Comparison of ENCODE assay signal across 8 mouse cellular contexts in the genomic region with DNA sequence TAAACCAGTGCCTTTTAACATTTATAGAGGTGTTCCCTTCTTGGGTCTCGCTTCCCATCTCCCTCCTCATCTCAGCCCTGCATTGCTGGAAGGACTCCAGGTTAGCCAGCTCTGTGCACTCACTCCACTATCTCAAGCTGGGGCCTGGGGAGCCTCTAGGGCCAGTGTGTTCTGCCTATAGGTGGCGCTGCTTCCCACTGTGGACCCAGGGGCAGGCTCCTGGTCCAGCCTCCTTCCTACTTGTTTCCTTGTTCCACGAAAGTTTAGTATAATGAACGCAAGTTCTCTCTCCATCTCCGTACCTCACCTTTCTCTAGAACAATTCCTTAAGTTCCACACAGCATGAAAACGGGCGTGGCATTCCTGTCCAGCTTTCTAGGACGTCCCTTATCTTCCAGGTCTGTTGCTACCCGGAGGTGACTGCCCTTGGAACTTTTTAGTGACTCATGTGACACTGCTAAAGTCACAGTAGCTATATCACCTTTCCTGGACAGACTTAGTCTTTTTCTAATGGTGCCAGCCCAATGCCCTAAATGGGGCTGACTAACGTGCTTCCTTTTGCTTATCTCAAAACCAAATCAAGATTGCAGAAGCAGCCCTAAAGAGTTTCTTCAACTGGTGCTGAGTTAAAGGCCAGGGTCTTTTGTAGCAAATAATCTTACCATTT. TPM values are rescaled to one million over a fixed set of nuclear protein-coding genes. Genes with fewer than 3 reads are reported as not detected.
DNase-seq lines count a peak whose midpoint lies in the region; ATAC-seq and TF ChIP-seq lines count a peak whose summit lies in the region.

No protein-coding gene starts in this region.

- H3K4me3 ChIP-seq in embryonic facial prominence, embryonic 14.5 days (ENCODE audit: low read depth, low read length): no peak overlapping the region
- no peak overlapping the region for H3K4me3 ChIP-seq in heart, embryonic 14.5 days (ENCODE audit: control insufficient read depth in 1 of 2, insufficient read depth in 1 of 2, low read depth in 1 of 2, low read length in 2 of 2)
- no peak overlapping the region for H3K4me3 ChIP-seq in liver, embryonic 14.5 days (ENCODE audit: insufficient read depth in 1 of 2, low read depth in 2 of 2, low read length in 2 of 2)
- H3K4me3 ChIP-seq in neural tube, embryonic 12.5 days: no peak overlapping the region

- H3K27me3 ChIP-seq in embryonic facial prominence, embryonic 14.5 days (replicated peaks; ENCODE audit: control insufficient read depth, insufficient read depth, low read length): no peaks in the 10 kb centered on the region
- no peaks in the 10 kb centered on the region for H3K27me3 ChIP-seq in heart, embryonic 14.5 days (ENCODE audit: control insufficient read depth, insufficient read depth, low read length)
- no peaks in the 10 kb centered on the region for H3K27me3 ChIP-seq in liver, embryonic 14.5 days (ENCODE audit: control insufficient read depth, insufficient read depth, low read length)
- H3K27me3 ChIP-seq in neural tube, embryonic 12.5 days (replicated peaks): no peaks in the 10 kb centered on the region

- no peak overlapping the region for H3K27ac ChIP-seq in embryonic facial prominence, embryonic 14.5 days (replicated peaks; ENCODE audit: low read depth, low read length)
- no peak overlapping the region for H3K27ac ChIP-seq in heart, embryonic 14.5 days (replicated peaks in 1 of 2; ENCODE audit: control insufficient read depth in 1 of 2, insufficient read depth in 1 of 2, low read depth in 2 of 2, low read length in 2 of 2)
- no peak overlapping the region for H3K27ac ChIP-seq in liver, embryonic 14.5 days
- no peak overlapping the region for H3K27ac ChIP-seq in neural tube, embryonic 12.5 days

- ATAC-seq in embryonic facial prominence, embryonic 14.5 days (ENCODE audit: low read depth): peak; percentile 68; the same call in 1 of the 2 replicates
- peak; percentile 59; the same call in 1 of the 2 replicates for ATAC-seq in heart, embryonic 14.5 days (ENCODE audit: insufficient number of reproducible peaks, insufficient read depth, low FRiP score, low read depth)
- peak; percentile 66; the same call in 1 of the 2 replicates for ATAC-seq in liver, embryonic 14.5 days (ENCODE audit: insufficient read depth)
- ATAC-seq in neural tube, embryonic 12.5 days (ENCODE audit: low FRiP score, low read depth): 0 out of 2 replicates have a peak, but pooled peaks have one; percentile 33

- H3K9me3 ChIP-seq in embryonic facial prominence, embryonic 14.5 days (ENCODE audit: control insufficient read depth, low read length): no peaks in the 10 kb centered on the region
- H3K9me3 ChIP-seq in heart, embryonic 14.5 days (ENCODE audit: control insufficient read depth, low read length): no peaks in the 10 kb centered on the region
- no peaks in the 10 kb centered on the region for H3K9me3 ChIP-seq in liver, embryonic 14.5 days (ENCODE audit: control insufficient read depth, low read length)
- H3K9me3 ChIP-seq in neural tube, embryonic 12.5 days: no peaks in the 10 kb centered on the region

- H3K9ac ChIP-seq in embryonic facial prominence, embryonic 14.5 days (ENCODE audit: low read depth, low read length): no peak overlapping the region
- H3K9ac ChIP-seq in heart, embryonic 14.5 days (ENCODE audit: low read length): no peak overlapping the region
- H3K9ac ChIP-seq in liver, embryonic 14.5 days (replicated peaks): no peak overlapping the region
- H3K9ac ChIP-seq in neural tube, embryonic 12.5 days: no peak overlapping the region

- peaks cover 26% of the 10 kb centered on the region for H3K36me3 ChIP-seq in embryonic facial prominence, embryonic 14.5 days (ENCODE audit: control insufficient read depth, insufficient read depth, low read length)
- H3K36me3 ChIP-seq in heart, embryonic 14.5 days (ENCODE audit: control insufficient read depth, insufficient read depth, low read length): peaks cover 24% of the 10 kb centered on the region
- peaks cover 13% of the 10 kb centered on the region for H3K36me3 ChIP-seq in liver, embryonic 14.5 days (replicated peaks; ENCODE audit: control insufficient read depth, insufficient read depth, low read depth)
- peaks cover 19% of the 10 kb centered on the region for H3K36me3 ChIP-seq in neural tube, embryonic 12.5 days

- H3K4me2 ChIP-seq in embryonic facial prominence, embryonic 14.5 days (ENCODE audit: low read depth, low read length): no peak overlapping the region
- H3K4me2 ChIP-seq in heart, embryonic 14.5 days (ENCODE audit: low read length): peak overlapping the region; percentile 39
- 0 out of 2 replicates have a peak overlapping the region, but pooled peaks have one; percentile 13 for H3K4me2 ChIP-seq in liver, embryonic 14.5 days (ENCODE audit: low read depth)
- no peak overlapping the region for H3K4me2 ChIP-seq in neural tube, embryonic 12.5 days (replicated peaks)

- no peak for TF ChIP-seq EP300 in liver, embryonic 14.5 days (IDR thresholded peaks at IDR 0.05; ENCODE audit: low read depth)

- 34% methylated on average over 10 of the region's 10 CpGs for WGBS in embryonic facial prominence, embryonic 14.5 days
- WGBS in heart, embryonic 14.5 days: 18% methylated on average over 10 of the region's 10 CpGs
- WGBS in liver, embryonic 14.5 days (ENCODE audit: insufficient replicate concordance): 18% methylated on average over 10 of the region's 10 CpGs
- WGBS in neural tube, embryonic 12.5 days: 40% methylated on average over 10 of the region's 10 CpGs

- peak; percentile 93 for TF ChIP-seq CTCF in liver, embryonic 14.5 days (IDR thresholded peaks at IDR 0.05; ENCODE audit: low read depth)

- DNase-seq in CD4-positive, CD25-positive, alpha-beta regulatory T cell, adult 2 months (ENCODE audit: low read depth, low spot score): peak; percentile 75
- DNase-seq in adrenal gland, postnatal 25 days: peak; percentile 84
- DNase-seq in embryonic facial prominence, embryonic 14.5 days (ENCODE audit: low spot score): peak; percentile 35
- DNase-seq in kidney, postnatal 14 days: peak; percentile 77
- peak in 1 of 3 experiments; percentile 29 for DNase-seq in liver, embryonic 14.5 days (ENCODE audit: low read depth in 3 of 3, low spot score in 3 of 3)
- peak; percentile 84 for DNase-seq in testis, postnatal 10 days (ENCODE audit: low spot score)

- H3K4me1 ChIP-seq in embryonic facial prominence, embryonic 14.5 days (ENCODE audit: control insufficient read depth, insufficient read depth, low read length): no peaks in the 10 kb centered on the region
- H3K4me1 ChIP-seq in heart, embryonic 14.5 days (ENCODE audit: control insufficient read depth in 2 of 2, insufficient read depth in 2 of 2, low read length in 2 of 2): 0 out of 4 replicates have a peak, but pooled peaks cover 0 to 4% of the 10 kb centered on the region in 2 experiments
- no peaks in the 10 kb centered on the region for H3K4me1 ChIP-seq in liver, embryonic 14.5 days (replicated peaks; ENCODE audit: control insufficient read depth in 2 of 2, insufficient read depth in 2 of 2, low read length in 1 of 2)
- H3K4me1 ChIP-seq in neural tube, embryonic 12.5 days: no peaks in the 10 kb centered on the region

RNA-seq across cellular contexts. Expression of gene Arpc5, which starts 12.9 kb away (rescaled TPM):
- total RNA-seq in adrenal gland, postnatal 25 days (2021): 111 and 124 TPM in 2 replicates
- 267 and 269 TPM in 2 replicates for polyA plus RNA-seq in embryonic facial prominence, embryonic 14.5 days (2014; fragmentation: Nextera tagmentation; extraction: Ambion mirVana)
- 215 and 228 TPM in 2 replicates for polyA plus RNA-seq in heart, embryonic 14.5 days (2014; fragmentation: Nextera tagmentation; extraction: Ambion mirVana)
- 31.3 and 71.2 TPM in 2 replicates for polyA plus RNA-seq in liver, embryonic 14.5 days (2012; rRNA removed)
- 156 and 162 TPM in 2 replicates for polyA plus RNA-seq in liver, embryonic 14.5 days (2014; fragmentation: Nextera tagmentation; extraction: Ambion mirVana)
- 294 and 320 TPM in 2 replicates for polyA plus RNA-seq in neural tube, embryonic 12.5 days (2016; fragmentation: Nextera tagmentation; extraction: Ambion mirVana)

RNA-seq across cellular contexts. Expression of gene Rgl1, which starts 13.1 kb away (rescaled TPM):
- 18.2 and 31.1 TPM in 2 replicates for total RNA-seq in adrenal gland, postnatal 25 days (2021)
- polyA plus RNA-seq in embryonic facial prominence, embryonic 14.5 days (2014; fragmentation: Nextera tagmentation; extraction: Ambion mirVana): 43.7 and 50.7 TPM in 2 replicates
- polyA plus RNA-seq in heart, embryonic 14.5 days (2014; fragmentation: Nextera tagmentation; extraction: Ambion mirVana): 66.8 and 72.0 TPM in 2 replicates
- 4.4 and 5.4 TPM in 2 replicates for polyA plus RNA-seq in liver, embryonic 14.5 days (2012; rRNA removed)
- 8.6 and 11.5 TPM in 2 replicates for polyA plus RNA-seq in liver, embryonic 14.5 days (2014; fragmentation: Nextera tagmentation; extraction: Ambion mirVana)
- polyA plus RNA-seq in neural tube, embryonic 12.5 days (2016; fragmentation: Nextera tagmentation; extraction: Ambion mirVana): 22.7 and 24.8 TPM in 2 replicates

RNA-seq across cellular contexts. Expression of gene Ncf2, which starts 20.8 kb away (rescaled TPM):
- 4.0 and 4.2 TPM in 2 replicates for total RNA-seq in adrenal gland, postnatal 25 days (2021)
- polyA plus RNA-seq in embryonic facial prominence, embryonic 14.5 days (2014; fragmentation: Nextera tagmentation; extraction: Ambion mirVana): 5.9 and 6.1 TPM in 2 replicates
- 3.1 and 6.2 TPM in 2 replicates for polyA plus RNA-seq in heart, embryonic 14.5 days (2014; fragmentation: Nextera tagmentation; extraction: Ambion mirVana)
- polyA plus RNA-seq in liver, embryonic 14.5 days (2012; rRNA removed): 4.7 and 7.3 TPM in 2 replicates
- 7.5 and 7.7 TPM in 2 replicates for polyA plus RNA-seq in liver, embryonic 14.5 days (2014; fragmentation: Nextera tagmentation; extraction: Ambion mirVana)
- polyA plus RNA-seq in neural tube, embryonic 12.5 days (2016; fragmentation: Nextera tagmentation; extraction: Ambion mirVana): 3.0 and 4.0 TPM in 2 replicates

RNA-seq across cellular contexts. Expression of gene Apobec4, which starts 28.9 kb away (rescaled TPM):
- not detected in 2 replicates for total RNA-seq in adrenal gland, postnatal 25 days (2021)
- 0.13 and 0.25 TPM in 2 replicates for polyA plus RNA-seq in embryonic facial prominence, embryonic 14.5 days (2014; fragmentation: Nextera tagmentation; extraction: Ambion mirVana)
- polyA plus RNA-seq in heart, embryonic 14.5 days (2014; fragmentation: Nextera tagmentation; extraction: Ambion mirVana): not detected in 2 replicates
- polyA plus RNA-seq in liver, embryonic 14.5 days (2012; rRNA removed): not detected in 2 replicates
- not detected in 2 replicates for polyA plus RNA-seq in liver, embryonic 14.5 days (2014; fragmentation: Nextera tagmentation; extraction: Ambion mirVana)
- not detected in 2 replicates for polyA plus RNA-seq in neural tube, embryonic 12.5 days (2016; fragmentation: Nextera tagmentation; extraction: Ambion mirVana)

Comparison
In these comparisons a context has a peak if more than half of its experiments do, and no peak if none do; other contexts are left out.
1. H3K4me2 ChIP-seq: peak in heart, embryonic 14.5 days (single experiment) and liver, embryonic 14.5 days (single experiment); none in embryonic facial prominence, embryonic 14.5 days (single experiment) and neural tube, embryonic 12.5 days (single experiment).
2. Peak in every context shown above with its lines, with median percentiles within 50 percentile points of each other: ATAC-seq.